Mouse (Mus musculus) gonadal fat pad, adult 2 months (tissue): Measurements from ENCODE around the gene Gpr21. TPM values are rescaled to one million over a fixed set of nuclear protein-coding genes. Genes with fewer than 3 reads are reported as not detected.
"Not testable (repeated sequence)": the region's sequence is repeated elsewhere in the genome, so short reads cannot be mapped to it uniquely, and the experiment has no call there.

ENCODE experiments used
- DNase-seq: peaks from one replicate; pipeline ENCODE4 v3.0.0-alpha.2; 2012; ENCODE audit warnings: low read depth
- polyA plus RNA-seq: library from polyadenylated mRNA; depleted of rRNA; stranded (reverse); fragments of >200 nt; gene quantifications from 2 replicates; pipeline ENCODE4 v1.2.3, GENCODE M21; 2012; rRNA removed

Gpr21 gene
- 0.27 and 0.32 TPM in 2 replicates for polyA plus RNA-seq

DNA sequence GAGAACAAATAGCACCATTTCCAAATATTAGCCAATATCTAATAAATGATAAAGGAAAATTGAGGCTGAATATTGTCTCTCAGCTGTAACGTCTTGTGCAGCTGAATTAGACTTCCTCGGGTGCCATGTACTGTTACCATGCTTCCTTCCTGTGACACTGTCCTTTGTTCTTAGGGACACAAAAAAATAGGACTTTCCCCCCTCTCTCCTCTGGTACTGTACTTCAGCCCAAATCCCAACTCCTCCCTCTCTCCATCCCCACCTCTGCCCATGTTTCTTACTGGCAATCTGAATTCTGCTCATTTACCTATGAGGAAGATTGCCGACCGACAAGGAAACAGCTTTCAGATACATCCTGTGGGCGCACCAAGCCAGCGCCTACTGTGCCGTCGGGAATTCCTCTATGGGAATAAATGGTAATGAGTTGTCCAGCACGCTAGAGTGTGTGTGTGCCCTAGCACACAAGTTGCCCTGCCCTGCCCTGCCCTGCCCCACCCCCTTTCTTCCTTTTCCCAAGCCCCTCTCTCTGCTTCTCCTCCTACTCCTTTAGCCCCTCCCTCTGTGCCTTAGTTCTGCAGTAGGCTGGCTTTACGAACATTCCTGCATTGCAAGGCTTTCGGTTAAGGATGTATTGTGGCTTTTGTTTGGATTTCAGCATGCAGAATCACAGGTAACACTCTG, at the start of gene Gpr21:
Gene Gpr21 (plus strand): TSS at position 303 of the 681 bp plus-strand sequence.
- no peak for DNase-seq

DNA sequence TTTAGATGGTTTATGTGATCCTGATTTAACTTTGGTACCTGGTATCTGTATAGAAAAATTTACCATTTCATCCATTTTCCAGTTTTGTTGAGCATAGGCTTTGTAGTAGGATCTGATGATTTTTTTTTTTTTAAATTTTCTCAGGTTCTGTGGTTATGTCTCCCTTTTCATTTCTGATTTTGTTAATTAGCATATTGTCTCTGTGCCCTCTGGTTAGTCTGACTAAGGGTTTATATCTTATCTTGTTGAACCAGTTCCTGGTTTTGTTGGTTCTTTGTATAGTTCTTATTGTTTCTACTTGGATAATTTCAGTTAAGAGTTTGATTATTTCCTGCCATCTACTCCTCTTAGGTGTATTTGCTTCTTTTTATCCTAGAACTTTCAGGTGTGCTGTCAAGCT, 36.6 kb upstream of the Gpr21 start:
- DNase-seq, result no peak

DNA sequence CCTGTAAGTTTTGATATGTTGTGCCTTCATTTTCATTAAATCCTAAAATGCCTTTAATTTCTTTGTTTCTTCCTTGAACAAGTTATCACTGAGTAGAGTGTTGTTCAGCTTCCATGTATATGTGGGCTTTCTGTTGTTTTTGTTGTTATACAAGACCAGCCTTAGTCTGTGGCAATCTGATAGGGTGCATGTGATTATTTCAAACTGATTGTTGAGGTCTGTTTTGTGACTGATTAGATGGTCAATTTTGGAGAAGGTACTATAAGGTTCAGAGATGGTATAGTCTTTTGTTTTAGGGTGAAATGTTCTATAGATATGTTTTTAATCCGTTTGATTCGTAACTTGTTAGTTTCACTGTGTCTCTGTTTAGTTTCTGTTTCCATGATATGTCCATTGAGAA, 36.1 kb upstream of the Gpr21 start:
- DNase-seq, result no peak

DNA sequence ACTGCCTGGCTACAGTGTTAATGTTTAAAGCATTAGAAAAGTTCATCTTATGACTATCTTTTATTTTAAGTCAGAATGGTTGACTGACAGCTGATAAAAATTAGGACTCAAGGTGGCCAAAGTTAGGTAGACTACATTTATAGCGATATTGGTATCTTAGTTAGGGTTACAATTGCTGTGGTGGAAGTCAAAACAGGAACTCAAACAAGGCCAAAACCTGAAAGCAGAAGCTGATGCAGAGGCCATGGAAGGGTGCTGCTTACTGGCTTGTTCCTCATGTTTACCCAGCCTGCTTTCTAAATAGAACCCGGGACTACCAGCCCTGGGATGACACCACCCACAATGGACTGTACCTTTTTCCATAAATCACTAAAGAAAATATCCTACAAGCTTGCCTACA, 32.0 kb upstream of the Gpr21 start:
- no peak for DNase-seq

DNA sequence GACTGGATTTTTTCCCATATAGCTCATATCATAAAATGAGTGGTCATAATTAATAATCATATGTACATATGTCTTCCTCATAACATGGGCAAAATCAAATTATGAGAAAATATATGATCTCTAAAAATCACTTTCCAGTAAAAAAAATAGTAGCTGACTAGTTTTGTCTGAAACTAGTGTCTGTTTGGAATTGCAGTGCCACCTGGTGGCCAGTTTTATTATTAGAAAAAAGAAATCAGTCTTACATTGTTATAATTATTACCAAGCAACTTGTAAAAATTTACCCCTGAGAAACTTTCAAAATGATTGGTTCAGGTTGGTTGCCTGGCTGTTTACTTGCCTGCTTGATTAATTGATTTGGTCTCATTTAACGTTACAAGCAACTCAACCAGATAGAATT, 30.8 kb upstream of the Gpr21 start:
- DNase-seq, result no peak

DNA sequence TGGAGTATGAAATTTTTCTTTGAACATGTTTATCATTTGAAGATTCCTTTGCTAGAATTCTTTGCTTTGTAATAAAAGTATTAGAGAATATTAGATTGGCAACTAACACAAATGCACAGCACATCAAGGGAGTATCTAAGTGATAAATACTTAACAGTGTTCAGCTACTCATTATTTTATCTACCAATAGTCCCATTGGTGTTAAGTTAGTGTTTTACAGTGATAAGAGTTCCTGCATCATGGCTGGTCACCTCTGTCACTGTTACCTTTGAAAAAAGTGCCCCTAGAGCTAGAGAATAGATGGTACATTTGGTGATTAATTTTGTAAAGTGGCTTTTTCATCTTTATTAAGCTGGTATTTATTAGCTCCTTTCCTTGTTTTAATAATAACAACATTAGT, 29.7 kb upstream of the Gpr21 start:
- DNase-seq, result no peak

DNA sequence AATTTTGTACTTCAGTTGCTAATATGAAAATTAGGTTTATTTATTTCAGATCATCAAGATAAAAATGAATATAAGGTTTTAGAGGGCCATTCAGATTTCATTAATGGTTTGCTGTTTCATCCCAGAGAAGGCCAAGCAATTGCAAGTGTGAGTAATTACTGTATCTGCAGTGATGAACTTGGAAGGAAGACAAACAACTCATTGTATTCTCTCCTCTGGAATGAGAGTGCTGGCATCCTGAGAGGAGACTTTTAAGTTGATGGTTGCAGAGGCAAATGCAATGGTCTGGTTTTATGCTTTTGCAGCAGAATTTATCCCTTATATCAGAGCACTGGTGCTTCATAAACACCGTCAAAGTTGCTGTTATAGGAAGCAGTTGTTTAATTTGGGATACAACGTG, 27.2 kb upstream of the Gpr21 start:
- no peak for DNase-seq

DNA sequence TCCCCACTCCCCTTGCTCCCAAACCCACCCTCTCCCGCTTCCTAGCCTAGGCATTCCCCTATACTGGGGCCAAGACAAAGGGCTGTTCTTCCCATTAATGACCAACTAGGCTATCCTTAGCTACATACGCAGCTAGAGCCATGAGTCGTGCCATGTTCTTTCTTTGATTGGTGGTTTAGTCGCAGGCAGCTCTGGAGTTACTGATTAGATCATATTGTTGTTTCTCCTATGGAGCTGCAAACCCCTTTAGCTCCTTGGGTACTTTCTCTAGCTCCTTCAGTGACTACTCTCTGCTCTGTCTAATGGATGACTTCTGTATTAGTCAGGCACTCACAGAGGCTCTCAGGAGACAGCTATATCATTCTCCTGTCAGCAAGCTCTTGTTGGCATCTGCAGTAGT, 18.8 kb upstream of the Gpr21 start:
- DNase-seq, result no peak

DNA sequence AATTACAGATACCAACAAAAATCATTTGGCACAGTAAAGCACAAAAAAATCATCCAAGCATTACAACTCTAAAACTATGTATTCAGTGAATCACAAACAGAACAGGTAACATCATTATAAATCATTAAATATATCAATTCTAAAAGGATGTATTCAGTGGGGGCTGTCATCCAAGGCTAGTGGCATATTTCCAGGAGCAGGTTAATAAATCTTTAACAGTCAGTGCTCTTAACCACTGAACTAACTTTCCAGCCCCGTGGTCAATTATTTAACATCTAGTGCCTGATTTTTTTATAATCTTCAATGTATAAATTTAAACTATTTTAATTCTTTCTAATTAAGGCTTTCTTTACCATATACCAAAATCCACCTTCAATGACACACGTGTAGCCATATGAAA, 10.3 kb upstream of the Gpr21 start:
- not testable (repeated sequence) for DNase-seq

DNA sequence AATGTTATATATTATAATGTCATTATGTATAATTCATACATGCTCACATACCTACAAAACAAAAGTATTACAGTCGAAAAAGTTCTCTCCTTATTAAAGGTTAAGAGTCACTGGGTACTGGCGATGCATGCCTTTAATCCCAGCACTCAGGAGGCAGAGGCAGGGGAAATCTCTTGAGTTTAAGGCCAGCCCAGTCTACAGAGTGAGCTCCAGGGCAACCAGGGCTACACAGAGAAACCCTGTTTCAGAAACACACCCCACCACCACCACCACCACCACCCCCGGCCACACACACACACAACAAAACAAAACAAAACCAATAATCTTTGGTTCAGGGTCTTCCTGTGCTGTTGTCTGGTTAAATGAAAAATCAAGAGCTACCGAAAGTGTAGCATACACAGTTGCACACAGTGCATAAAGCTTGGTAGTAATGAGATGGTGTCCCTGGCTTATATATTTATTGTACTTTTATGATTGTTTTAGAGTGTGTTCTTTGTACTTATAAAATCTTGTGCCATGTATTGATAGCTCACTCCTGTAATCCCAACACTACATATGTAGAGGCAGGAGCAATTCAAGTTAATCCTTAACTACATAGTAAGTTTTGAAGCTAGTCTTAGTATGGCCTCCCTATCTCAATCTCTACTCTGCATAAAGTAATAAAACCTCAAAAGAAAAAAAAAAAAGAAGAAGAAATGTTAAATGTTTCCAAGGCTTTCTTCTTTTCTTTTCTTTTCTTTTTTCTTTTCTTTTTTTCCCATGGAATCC, 4.8 kb upstream of the Gpr21 start:
- no peak for DNase-seq

DNA sequence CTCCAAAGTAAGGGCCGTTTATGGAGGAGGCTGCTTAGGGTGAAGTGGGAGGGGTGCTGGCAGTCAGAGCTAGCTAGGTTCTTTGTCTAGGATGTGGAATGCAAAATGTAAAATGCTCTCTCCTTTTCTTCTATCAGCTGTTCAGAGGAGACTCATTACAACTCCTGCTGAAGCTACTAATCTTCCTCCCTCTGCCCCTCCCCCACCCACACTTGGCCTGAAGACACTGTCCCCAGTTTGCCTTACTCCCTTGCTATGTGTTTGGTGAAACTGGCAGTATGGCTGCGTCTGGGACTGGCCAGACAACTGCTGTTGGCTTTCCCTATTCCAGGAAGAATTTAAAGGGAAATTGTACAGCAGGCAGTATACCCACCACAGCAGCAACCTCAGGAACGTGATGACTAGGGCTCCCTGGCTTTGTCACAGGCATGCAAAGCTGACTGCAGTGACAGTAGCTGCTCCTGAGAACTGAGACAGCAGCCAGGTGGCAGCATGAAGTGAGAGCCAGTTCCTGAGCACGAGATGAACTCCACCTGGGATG, 860 bp downstream of the Gpr21 start:
- DNase-seq, result no peak

DNA sequence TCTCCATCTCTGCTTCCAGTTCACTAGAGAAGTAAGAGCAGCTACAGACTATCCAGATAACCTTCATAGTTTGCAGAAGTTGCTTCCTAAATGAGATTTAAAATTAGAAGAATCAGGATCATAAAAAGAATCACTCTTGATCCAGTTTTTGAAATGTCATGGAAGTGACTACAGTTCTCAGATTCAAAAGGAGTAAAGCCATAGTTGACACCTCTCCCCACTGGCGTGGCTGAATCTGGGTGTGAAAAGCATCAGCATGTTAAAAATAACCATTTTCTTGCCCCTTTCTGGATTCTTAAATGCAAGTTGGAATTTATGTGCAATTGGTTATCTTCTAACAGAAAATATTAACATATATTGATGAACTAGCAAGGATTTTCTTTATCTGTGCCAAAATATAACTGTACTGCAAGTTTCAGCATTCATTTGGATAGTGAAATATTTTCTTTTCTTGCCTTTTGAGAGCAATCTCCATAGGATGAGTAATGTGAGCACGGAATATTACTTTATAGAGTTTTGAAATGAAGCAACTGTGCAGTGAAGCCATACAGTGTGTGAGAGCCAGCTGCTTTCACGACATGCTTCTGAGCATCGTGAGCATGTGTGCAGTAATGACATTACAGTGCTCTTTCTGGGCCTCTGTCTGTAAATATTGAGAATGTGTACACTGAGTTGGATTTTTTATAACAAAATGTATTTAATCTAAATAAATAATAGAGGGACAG, 2.6 kb downstream of the Gpr21 start:
- DNase-seq, result no peak

DNA sequence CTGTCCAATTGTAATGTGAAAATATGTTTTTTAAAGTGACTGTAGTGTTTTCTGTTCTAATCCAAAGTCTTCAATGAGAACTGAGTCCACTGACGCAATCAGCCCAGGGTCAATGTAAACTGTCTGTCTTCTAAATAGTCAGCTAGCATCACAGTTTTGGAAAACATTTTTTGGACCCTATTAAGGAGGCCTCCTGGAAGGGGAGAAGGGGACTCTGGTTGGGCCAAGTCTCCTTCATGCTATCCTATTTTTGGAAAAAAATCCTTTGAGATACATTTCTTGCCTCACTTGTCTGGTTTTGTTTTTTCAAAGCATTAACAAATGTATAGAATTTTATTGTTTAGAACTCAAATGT, 3.1 kb downstream of the Gpr21 start:
- DNase-seq, result no peak

DNA sequence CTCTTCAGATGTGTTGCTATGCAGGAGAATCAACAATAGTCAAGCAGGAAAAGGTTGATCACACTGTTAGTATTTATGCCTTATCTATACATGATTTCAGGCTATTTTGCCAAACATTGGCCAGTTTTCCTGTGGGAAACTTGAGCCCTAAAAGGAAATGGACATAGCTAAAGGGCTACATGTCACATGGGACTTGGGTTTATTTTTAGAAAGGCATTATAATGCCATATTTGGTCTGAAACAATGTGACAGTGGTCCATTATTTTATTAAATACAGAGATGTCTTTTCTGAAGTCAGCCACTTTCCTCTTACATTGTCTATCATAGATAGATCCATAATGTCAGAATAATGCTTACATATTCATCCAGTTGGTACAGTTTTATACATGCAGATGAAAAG, 11.5 kb downstream of the Gpr21 start:
- DNase-seq, result no peak

DNA sequence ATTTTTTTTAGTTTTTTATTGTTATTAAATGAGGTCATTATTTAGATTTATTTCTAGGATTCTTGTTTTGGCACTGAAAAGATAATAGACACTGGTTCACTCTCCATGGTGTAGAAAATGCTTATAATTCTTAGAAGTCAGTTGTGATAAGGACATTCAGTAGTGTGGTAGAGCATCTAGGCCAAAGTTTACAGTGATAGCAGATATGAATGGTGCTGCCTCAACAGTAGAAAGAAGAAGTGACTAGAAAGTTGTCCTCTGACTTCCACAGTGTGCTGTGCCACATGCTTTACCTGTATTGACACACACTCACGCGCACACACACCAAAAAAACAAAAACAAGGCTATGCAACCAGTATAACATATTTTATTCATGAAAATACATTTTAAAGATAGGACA, 13.3 kb downstream of the Gpr21 start:
- DNase-seq, result no peak

DNA sequence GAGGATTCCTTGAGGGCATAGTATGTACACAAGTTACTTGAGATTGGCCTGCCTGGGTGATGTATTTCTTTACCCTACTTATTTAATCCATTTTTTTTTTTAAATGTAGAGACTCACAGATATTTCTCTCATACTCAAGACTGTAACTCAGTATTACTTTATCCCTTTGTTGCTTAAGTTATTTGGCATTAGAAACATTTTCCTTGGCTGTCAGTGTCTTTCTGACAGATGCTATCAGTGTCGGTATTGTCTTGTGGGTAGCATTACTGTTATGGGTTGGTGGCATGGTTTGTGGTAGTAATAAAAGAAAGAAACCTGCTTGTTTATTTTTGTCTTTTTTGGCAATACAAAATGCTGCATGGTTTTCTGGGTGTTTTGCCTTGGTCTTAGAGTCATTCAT, 14.6 kb downstream of the Gpr21 start:
- peak; percentile 90 for DNase-seq

DNA sequence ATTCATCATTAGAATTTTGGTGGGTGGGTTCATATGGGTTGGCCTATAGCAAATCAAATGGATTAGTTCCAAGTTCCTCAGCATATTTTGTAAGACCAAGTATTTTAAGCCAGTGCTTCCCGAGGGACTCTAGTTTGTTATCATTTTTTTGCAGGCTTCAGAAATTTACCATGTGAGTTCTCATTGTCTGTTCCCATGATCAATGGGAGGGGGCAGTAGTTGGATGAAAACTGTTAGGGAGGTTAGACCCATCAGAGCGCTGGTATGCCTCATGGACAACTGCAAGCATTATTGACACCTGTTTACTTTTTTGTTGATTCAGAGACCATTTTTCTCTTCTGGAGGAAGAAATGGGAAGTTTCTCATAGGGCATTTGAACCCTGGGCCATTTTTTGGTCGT, 15.5 kb downstream of the Gpr21 start:
- no peak for DNase-seq

DNA sequence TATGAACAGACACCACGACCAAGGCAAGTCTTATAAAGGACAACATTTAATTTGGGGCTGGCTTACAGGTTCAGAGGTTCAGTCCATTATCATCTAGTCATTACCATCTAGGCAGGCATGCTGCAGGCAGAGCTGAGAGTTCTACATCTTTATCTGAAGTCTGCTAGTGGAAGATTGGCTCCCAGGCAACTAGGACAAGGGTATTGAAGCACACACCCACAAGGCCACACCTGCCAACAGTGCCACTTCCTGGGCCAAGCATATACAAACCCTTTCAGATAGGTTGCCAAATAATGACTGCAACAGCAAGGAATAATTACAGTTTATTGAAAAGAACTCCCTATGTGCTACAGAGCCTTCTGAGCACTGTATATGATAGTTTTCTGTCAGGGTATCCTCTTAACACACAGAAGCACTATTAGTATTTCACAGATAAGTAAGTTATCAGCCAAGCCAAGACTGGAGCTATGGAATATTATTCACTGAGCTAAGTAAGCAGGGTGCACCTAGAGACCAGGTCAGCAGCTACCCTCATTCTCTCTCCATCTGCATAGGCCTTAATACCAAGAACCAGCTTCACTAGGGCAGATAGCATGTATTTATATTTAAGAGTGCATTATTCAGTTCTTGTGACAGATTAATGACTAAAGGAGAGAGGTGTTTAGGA, 33.3 kb downstream of the Gpr21 start:
- DNase-seq, result no peak

DNA sequence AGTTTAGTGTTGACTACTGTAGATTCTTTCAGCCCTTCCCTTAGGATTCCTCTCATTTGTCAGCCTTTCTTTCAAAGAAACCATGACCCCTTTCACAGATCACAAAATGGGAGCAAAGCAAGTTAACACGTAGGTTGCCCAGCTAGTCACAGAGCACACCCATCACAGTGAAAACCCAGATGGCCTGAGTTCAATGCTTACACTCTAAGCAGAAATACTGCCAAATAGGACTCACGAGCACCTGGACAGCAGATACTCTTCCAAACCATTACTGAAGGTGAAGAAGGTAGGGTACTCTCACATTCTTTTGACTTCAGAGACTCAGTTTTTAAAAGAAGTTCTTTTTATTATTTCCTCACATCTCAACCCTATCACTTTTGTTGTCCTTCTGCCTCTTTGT, 40.2 kb downstream of the Gpr21 start:
- no peak for DNase-seq

DNA sequence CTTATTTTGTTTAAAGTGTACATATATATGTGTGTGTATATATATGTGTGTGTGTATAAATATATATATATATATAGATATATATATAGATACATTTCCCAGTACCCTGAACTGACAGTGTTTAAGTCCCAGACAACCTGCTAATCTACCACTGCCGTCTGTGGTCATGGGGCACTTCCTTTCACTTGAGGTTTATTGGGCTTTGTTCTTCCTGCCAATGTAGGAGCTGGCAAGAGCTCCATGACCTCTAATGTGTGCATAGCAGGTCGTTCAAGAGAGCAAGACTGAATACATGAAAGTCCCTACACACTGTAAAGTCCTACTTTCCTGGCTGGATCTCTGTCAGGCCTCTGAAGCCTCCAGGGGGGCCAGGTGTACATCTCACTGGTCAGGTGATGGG, 49.4 kb downstream of the Gpr21 start:
- no peak for DNase-seq

DNA sequence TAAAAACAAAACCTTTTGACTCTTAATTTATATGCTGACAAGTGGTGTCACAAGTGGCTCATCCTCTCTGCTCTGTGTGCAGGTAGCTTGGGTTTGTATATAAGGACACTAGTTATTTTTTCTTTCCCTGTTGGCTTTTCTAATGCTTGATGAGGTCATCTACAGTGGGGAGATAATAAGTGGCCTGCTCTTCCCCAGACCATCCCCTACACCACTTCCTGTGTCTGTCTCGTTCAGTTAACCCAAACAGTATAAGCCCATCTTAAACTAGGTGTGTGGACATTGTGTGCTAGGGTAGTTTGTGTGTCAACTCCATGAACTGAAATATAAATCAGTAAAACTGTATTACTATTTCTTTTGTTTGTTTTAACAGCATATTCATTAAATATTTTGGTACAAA, 49.9 kb downstream of the Gpr21 start:
- no peak for DNase-seq

DNA sequence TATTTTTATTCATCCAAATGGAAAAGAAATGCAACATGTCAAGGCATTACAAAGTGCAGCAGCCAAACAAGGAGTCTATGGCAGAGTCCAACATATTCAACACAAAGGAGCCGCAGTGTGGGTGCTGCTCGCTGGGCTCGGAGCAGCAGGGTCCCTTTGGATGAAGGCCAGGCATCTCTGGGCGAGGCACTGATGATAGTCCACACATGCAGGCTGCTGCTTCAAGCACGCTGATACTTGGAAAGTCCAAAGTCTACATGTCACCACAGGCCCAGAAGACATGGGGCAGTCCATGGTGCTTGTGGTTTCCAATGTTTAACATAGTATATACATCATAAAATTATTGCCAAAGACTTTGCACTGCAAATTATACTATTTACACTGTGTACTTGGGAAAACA, 53.8 kb downstream of the Gpr21 start:
- DNase-seq, result no peak
